Mouse (Mus musculus) monocyte, adult 2 months (primary cell): ENCODE measurements around the gene Zdhhc17.

Experiments
- DNase-seq, 2 experiments: peaks; one replicate each; pipeline ENCODE4 v3.0.0; 2022; ENCODE audit warnings: low spot score in 2 of 2, low read depth in 1 of 2

The Zdhhc17 gene

GRCm38 (mm10) chr10:110959781-110960180 is 50.2 kb downstream of the Zdhhc17 start:
- DNase-seq: no peak

- DNase-seq: no peak
Observed at GRCm38 (mm10) chr10:110958879-110959278, 51.1 kb downstream of the Zdhhc17 start.

GRCm38 (mm10) chr10:110952937-110953451 is 56.9 kb downstream of the Zdhhc17 start:
- no peak for DNase-seq

- DNase-seq: no peak
Observed at GRCm38 (mm10) chr10:110952271-110952670, 57.7 kb downstream of the Zdhhc17 start.

- DNase-seq: no peak
Observed at GRCm38 (mm10) chr10:110951748-110952147, 58.2 kb downstream of the Zdhhc17 start.

- no peak for DNase-seq
Observed at GRCm38 (mm10) chr10:110951112-110951511, 58.8 kb downstream of the Zdhhc17 start.

GRCm38 (mm10) chr10:110947574-110947973 is 62.4 kb downstream of the Zdhhc17 start:
- no peak for DNase-seq

GRCm38 (mm10) chr10:110945966-110946365 is 64.0 kb downstream of the Zdhhc17 start:
- no peak for DNase-seq

GRCm38 (mm10) chr10:110944175-110944574 is 65.8 kb downstream of the Zdhhc17 start:
- no peak for DNase-seq

- DNase-seq: no peak
Observed at GRCm38 (mm10) chr10:110942806-110943205, 67.1 kb downstream of the Zdhhc17 start.

- no peak for DNase-seq
Observed at GRCm38 (mm10) chr10:110941968-110942367, 68.0 kb downstream of the Zdhhc17 start.

GRCm38 (mm10) chr10:110940740-110941398 is 69.1 kb downstream of the Zdhhc17 start:
- DNase-seq: no peak

GRCm38 (mm10) chr10:110939717-110940116 is 70.2 kb downstream of the Zdhhc17 start:
- no peak for DNase-seq

GRCm38 (mm10) chr10:110938841-110939549 is 70.9 kb downstream of the Zdhhc17 start:
- no peak for DNase-seq

- no peak for DNase-seq
Observed at GRCm38 (mm10) chr10:110938361-110938760, 71.6 kb downstream of the Zdhhc17 start.

GRCm38 (mm10) chr10:110935669-110936068 is 74.3 kb downstream of the Zdhhc17 start:
- DNase-seq: no peak

- no peak for DNase-seq
Observed at GRCm38 (mm10) chr10:110935081-110935480, 74.9 kb downstream of the Zdhhc17 start.

- DNase-seq: no peak
Observed at GRCm38 (mm10) chr10:110933584-110933983, 76.4 kb downstream of the Zdhhc17 start.

- DNase-seq: no peak
Observed at GRCm38 (mm10) chr10:110931913-110932560, 77.9 kb downstream of the Zdhhc17 start.

- DNase-seq: no peak
Observed at GRCm38 (mm10) chr10:110931161-110931912, 78.6 kb downstream of the Zdhhc17 start.

- no peak for DNase-seq
Observed at GRCm38 (mm10) chr10:110929756-110930155, 80.2 kb downstream of the Zdhhc17 start.
